Mouse (Mus musculus) midbrain, embryonic 12.5 days (tissue): ENCODE data around the gene Rcc1l. TPM values are rescaled to one million over a fixed set of nuclear protein-coding genes. Genes with fewer than 3 reads are reported as not detected.

Source experiments
- ATAC-seq: fragments of 200-750 bp; cut with Nextera tagmentation; 2 replicates; pipeline ENCODE4 v1.8.0; 2017; ENCODE audit warnings: low read depth, moderate TSS enrichment, moderate library complexity; ENCODE audit not compliant: low FRiP score
- H3K27ac ChIP-seq: fragments of 300-500 bp; sonication (generic); replicated peaks from 2 replicates; pipeline ENCODE4 v1.5.1; 2016; ENCODE audit warnings: mild to moderate bottlenecking
- H3K27me3 ChIP-seq: fragments of 300-500 bp; sonication (generic); 2 replicates; pipeline ENCODE4 v1.6.1; 2016; ENCODE audit warnings: mild to moderate bottlenecking
- H3K36me3 ChIP-seq: fragments of 300-500 bp; sonication (generic); 2 replicates; pipeline ENCODE4 v1.6.1; 2016
- H3K4me1 ChIP-seq: fragments of 300-500 bp; sonication (generic); 2 replicates; pipeline ENCODE4 v1.6.1; 2016
- H3K4me2 ChIP-seq: fragments of 300-500 bp; sonication (generic); replicated peaks from 2 replicates; pipeline ENCODE4 v1.6.1; 2016; ENCODE audit warnings: mild to moderate bottlenecking, moderate library complexity
- H3K4me3 ChIP-seq: fragments of 300-500 bp; sonication (generic); 2 replicates; pipeline ENCODE4 v1.5.1; 2016; ENCODE audit warnings: mild to moderate bottlenecking
- H3K9ac ChIP-seq: fragments of 300-500 bp; sonication (generic); replicated peaks from 2 replicates; pipeline ENCODE4 v1.6.1; 2016; ENCODE audit warnings: mild to moderate bottlenecking, moderate library complexity
- H3K9me3 ChIP-seq: fragments of 300-500 bp; sonication (generic); 2 replicates; pipeline ENCODE4 v1.6.1; 2016; ENCODE audit warnings: mild to moderate bottlenecking
- WGBS: fragments of 180-500 bp; shearing (Covaris S2); methylation state at CpG from one replicate; pipeline ENCODE4 v1.1.7; 2016; 5-methylcytosine and 5-hydroxymethylcytosine counted together
- polyA plus RNA-seq: library from polyadenylated mRNA; unstranded; fragments of >200 nt; fragmentation: Nextera tagmentation; extraction: Ambion mirVana; gene quantifications from 2 replicates; pipeline ENCODE4 v1.2.1, GENCODE M21; 2016

Rcc1l gene
- polyA plus RNA-seq, 1 experiment from 2014 or later: 29.5 TPM

- no peak overlapping the region for H3K27ac ChIP-seq
- 94% methylated on average over 7 of the region's 7 CpGs for WGBS
- no peak overlapping the region for H3K4me2 ChIP-seq
- H3K4me3 ChIP-seq: no peak overlapping the region
- no peaks in the 10 kb centered on the region for H3K27me3 ChIP-seq
- peaks cover 7% of the 10 kb centered on the region; the same call in 1 of the 2 replicates for H3K4me1 ChIP-seq
- ATAC-seq: no peak
- H3K9me3 ChIP-seq: no peaks in the 10 kb centered on the region
- peaks cover 51% of the 10 kb centered on the region for H3K36me3 ChIP-seq
- no peak overlapping the region for H3K9ac ChIP-seq
These were observed 9.9 kb downstream of the Rcc1l start for GRCm38 (mm10) chr5:134166642-134167041.

GRCm38 (mm10) chr5:134164688-134165087 lies 11.9 kb downstream of the Rcc1l start:
- Histone ChIP-seq H3K27ac (no peak overlapping the region), H3K9me3 (no peaks in the 10 kb centered on the region), H3K4me2 (no peak overlapping the region), H3K27me3 (no peaks in the 10 kb centered on the region), H3K9ac (0 out of 2 replicates have a peak overlapping the region, but pooled peaks have one; percentile 28), H3K4me3 (no peak overlapping the region), H3K36me3 (peaks cover 55% of the 10 kb centered on the region), H3K4me1 (peaks cover 7% of the 10 kb centered on the region; the same call in 1 of the 2 replicates)
- no peak for ATAC-seq
- 80% methylated on average over 5 of the region's 5 CpGs for WGBS

- 93% methylated on average over 7 of the region's 7 CpGs for WGBS
- no peaks in the 10 kb centered on the region for H3K27me3 ChIP-seq
- no peak for ATAC-seq
- H3K4me1 ChIP-seq: no peaks in the 10 kb centered on the region
- H3K9me3 ChIP-seq: no peaks in the 10 kb centered on the region
- H3K4me2 ChIP-seq: no peak overlapping the region
- peaks cover 79% of the 10 kb centered on the region for H3K36me3 ChIP-seq
- no peak overlapping the region for H3K27ac ChIP-seq
- H3K9ac ChIP-seq: no peak overlapping the region
- H3K4me3 ChIP-seq: no peak overlapping the region
These were observed 20.6 kb downstream of the Rcc1l start for GRCm38 (mm10) chr5:134155916-134156466.

GRCm38 (mm10) chr5:134151895-134152294 lies 24.7 kb downstream of the Rcc1l start:
- WGBS: 87% methylated on average over 11 of the region's 11 CpGs

GRCm38 (mm10) chr5:134148153-134148552 lies 28.4 kb downstream of the Rcc1l start:
- Histone ChIP-seq H3K27me3 (no peaks in the 10 kb centered on the region), H3K27ac (no peak overlapping the region), H3K36me3 (peaks cover 63% of the 10 kb centered on the region), H3K9me3 (peaks cover 2% of the 10 kb centered on the region; the same call in 1 of the 2 replicates), H3K4me1 (no peaks in the 10 kb centered on the region), H3K4me3 (no peak overlapping the region), H3K4me2 (no peak overlapping the region), H3K9ac (no peak overlapping the region)
- WGBS: 87% methylated on average over 4 of the region's 4 CpGs
- no peak for ATAC-seq

More at GRCm38 (mm10) chr5:134151895-134152294, 24.7 kb downstream of the Rcc1l start:
- Histone ChIP-seq H3K4me1 (no peaks in the 10 kb centered on the region), H3K9me3 (peaks cover 2% of the 10 kb centered on the region; the same call in 1 of the 2 replicates), H3K4me3 (no peak overlapping the region), H3K4me2 (no peak overlapping the region), H3K9ac (no peak overlapping the region), H3K27me3 (no peaks in the 10 kb centered on the region), H3K27ac (no peak overlapping the region), H3K36me3 (peaks cover 80% of the 10 kb centered on the region)
- no peak for ATAC-seq

GRCm38 (mm10) chr5:134147194-134147753 lies 29.3 kb downstream of the Rcc1l start:
- WGBS: 93% methylated on average over 10 of the region's 10 CpGs
- Histone ChIP-seq H3K27me3 (no peaks in the 10 kb centered on the region), H3K9ac (no peak overlapping the region), H3K9me3 (peaks cover 2% of the 10 kb centered on the region; the same call in 1 of the 2 replicates), H3K36me3 (peaks cover 63% of the 10 kb centered on the region), H3K4me2 (no peak overlapping the region), H3K27ac (no peak overlapping the region), H3K4me1 (no peaks in the 10 kb centered on the region), H3K4me3 (no peak overlapping the region)
- ATAC-seq: no peak

GRCm38 (mm10) chr5:134144986-134145385 lies 31.6 kb downstream of the Rcc1l start:
- Histone ChIP-seq H3K4me3 (no peak overlapping the region), H3K4me2 (no peak overlapping the region)
- WGBS: 95% methylated on average over 8 of the region's 8 CpGs

GRCm38 (mm10) chr5:134142381-134142780 lies 34.2 kb downstream of the Rcc1l start:
- ATAC-seq: no peak
- peaks cover 58% of the 10 kb centered on the region for H3K36me3 ChIP-seq
- 79% methylated on average over 11 of the region's 11 CpGs for WGBS

More at GRCm38 (mm10) chr5:134144986-134145385, 31.6 kb downstream of the Rcc1l start:
- H3K27ac ChIP-seq: no peak overlapping the region
- H3K9ac ChIP-seq: no peak overlapping the region
- H3K4me1 ChIP-seq: no peaks in the 10 kb centered on the region
- no peaks in the 10 kb centered on the region for H3K9me3 ChIP-seq
- peaks cover 57% of the 10 kb centered on the region for H3K36me3 ChIP-seq
- no peaks in the 10 kb centered on the region for H3K27me3 ChIP-seq
- no peak for ATAC-seq

GRCm38 (mm10) chr5:134141236-134141635 lies 35.3 kb downstream of the Rcc1l start:
- no peak for ATAC-seq
- no peaks in the 10 kb centered on the region for H3K4me1 ChIP-seq
- no peaks in the 10 kb centered on the region for H3K9me3 ChIP-seq
- H3K4me2 ChIP-seq: no peak overlapping the region
- H3K27ac ChIP-seq: no peak overlapping the region
- H3K4me3 ChIP-seq: no peak overlapping the region
- H3K36me3 ChIP-seq: peaks cover 61% of the 10 kb centered on the region
- WGBS: 76% methylated on average over 7 of the region's 7 CpGs
- H3K9ac ChIP-seq: no peak overlapping the region
- H3K27me3 ChIP-seq: no peaks in the 10 kb centered on the region

More at GRCm38 (mm10) chr5:134142381-134142780, 34.2 kb downstream of the Rcc1l start:
- Histone ChIP-seq H3K4me2 (no peak overlapping the region), H3K4me3 (no peak overlapping the region), H3K4me1 (no peaks in the 10 kb centered on the region), H3K9me3 (no peaks in the 10 kb centered on the region), H3K27me3 (no peaks in the 10 kb centered on the region), H3K27ac (no peak overlapping the region), H3K9ac (no peak overlapping the region)

GRCm38 (mm10) chr5:134139429-134139828 lies 37.1 kb downstream of the Rcc1l start:
- WGBS: 91% methylated on average over 6 of the region's 6 CpGs
- H3K27ac ChIP-seq: no peak overlapping the region
- peaks cover 71% of the 10 kb centered on the region for H3K36me3 ChIP-seq
- H3K4me3 ChIP-seq: no peak overlapping the region
- H3K4me2 ChIP-seq: no peak overlapping the region
- ATAC-seq: no peak
- H3K4me1 ChIP-seq: no peaks in the 10 kb centered on the region
- no peak overlapping the region for H3K9ac ChIP-seq
- no peaks in the 10 kb centered on the region for H3K9me3 ChIP-seq
- H3K27me3 ChIP-seq: no peaks in the 10 kb centered on the region

- H3K4me3 ChIP-seq: no peak overlapping the region
- H3K4me2 ChIP-seq: no peak overlapping the region
- H3K9ac ChIP-seq: no peak overlapping the region
- H3K27me3 ChIP-seq: no peaks in the 10 kb centered on the region
- 88% methylated on average over 5 of the region's 5 CpGs for WGBS
- peaks cover 80% of the 10 kb centered on the region for H3K36me3 ChIP-seq
- H3K9me3 ChIP-seq: 0 out of 2 replicates have a peak, but pooled peaks cover 4% of the 10 kb centered on the region
- H3K4me1 ChIP-seq: no peaks in the 10 kb centered on the region
- ATAC-seq: no peak
- H3K27ac ChIP-seq: no peak overlapping the region
These were observed 38.6 kb downstream of the Rcc1l start for GRCm38 (mm10) chr5:134137933-134138332.

- H3K36me3 ChIP-seq: peaks cover 71% of the 10 kb centered on the region
- WGBS: 97% methylated on average over 12 of the region's 12 CpGs
These were observed 40.6 kb downstream of the Rcc1l start for GRCm38 (mm10) chr5:134136022-134136421.

More at GRCm38 (mm10) chr5:134136022-134136421, 40.6 kb downstream of the Rcc1l start:
- H3K4me3 ChIP-seq: no peak overlapping the region
- H3K9ac ChIP-seq: no peak overlapping the region
- no peak overlapping the region for H3K4me2 ChIP-seq
- no peak for ATAC-seq
- H3K4me1 ChIP-seq: peaks cover 8% of the 10 kb centered on the region
- no peaks in the 10 kb centered on the region for H3K27me3 ChIP-seq
- H3K9me3 ChIP-seq: 0 out of 2 replicates have a peak, but pooled peaks cover 4% of the 10 kb centered on the region
- no peak overlapping the region for H3K27ac ChIP-seq
